Mouse (Mus musculus) activated CD4-positive, CD25-positive, alpha-beta regulatory T cell (primary cell): Measurements from ENCODE around the gene Vps4a. TPM values are rescaled to one million over a fixed set of nuclear protein-coding genes. Genes with fewer than 3 reads are reported as not detected.

Source experiments
- polyA plus RNA-seq, 2 experiments: library from polyadenylated mRNA; unstranded; fragments of 100-300 nt; shearing (Covaris generic); gene quantifications; one replicate each; pipeline ENCODE4 v1.2.1; 2017

Vps4a gene
- polyA plus RNA-seq, result 10 to 100 TPM; 58.1 to 66.9 TPM

GRCm38 (mm10) chr8:107030650-107031576 lies at the start of gene Vps4a:
Vps4a (plus strand) TSS chr8:107031222.

GRCm38 (mm10) chr8:107048061-107048941 lies 17.3 kb downstream of the Vps4a start, which contains the start of gene Pdf:
Pdf (minus strand) TSS chr8:107048614.

GRCm38 (mm10) chr8:107056076-107056972 lies 25.3 kb downstream of the Vps4a start, which contains the start of the genes Cog8 and Nip7:
Cog8 (minus strand) TSS chr8:107056689.
Nip7 (plus strand) TSS chr8:107056877.

GRCm38 (mm10) chr8:107065511-107066496 lies 34.8 kb downstream of the Vps4a start, which contains the start of gene Tmed6:
Tmed6 (minus strand) TSS chr8:107065644.

Other genes starting within 250 kb of the Vps4a start
- gene Has3, start 161.0 kb upstream of the Vps4a start, polyA plus RNA-seq, result under 1 TPM; 0.06 to 0.14 TPM
- gene Utp4, start 137.6 kb upstream of the Vps4a start, polyA plus RNA-seq, result 10 to 100 TPM; 45.3 to 61.1 TPM
- gene Sntb2, start 95.5 kb upstream of the Vps4a start, polyA plus RNA-seq, result 10 to 100 TPM; 17.6 to 20.3 TPM
- gene Pdf, start 17.4 kb downstream of the Vps4a start, polyA plus RNA-seq, result 10 to 100 TPM; 10.6 to 19.1 TPM
- gene Cog8, start 25.5 kb downstream of the Vps4a start, polyA plus RNA-seq, result 10 to 100 TPM; 58.9 to 67.4 TPM
- 100 to 1,000 TPM in 1 of 2 experiments, 10 to 100 TPM in 1; 68.2 to 104 TPM for gene Nip7, start 25.7 kb downstream of the Vps4a start, polyA plus RNA-seq
- under 1 TPM in 1 of 2 experiments, not detected in 1; 0.27 TPM for gene Tmed6, start 34.4 kb downstream of the Vps4a start, polyA plus RNA-seq
- gene Terf2, start 65.3 kb downstream of the Vps4a start, polyA plus RNA-seq, result 10 to 100 TPM; 24.9 to 25.0 TPM
- 10 to 100 TPM; 39.1 to 65.9 TPM for gene Cyb5b, start 119.4 kb downstream of the Vps4a start, polyA plus RNA-seq